Mouse (Mus musculus): ENCODE results near the gene Gm20388.

DNA sequence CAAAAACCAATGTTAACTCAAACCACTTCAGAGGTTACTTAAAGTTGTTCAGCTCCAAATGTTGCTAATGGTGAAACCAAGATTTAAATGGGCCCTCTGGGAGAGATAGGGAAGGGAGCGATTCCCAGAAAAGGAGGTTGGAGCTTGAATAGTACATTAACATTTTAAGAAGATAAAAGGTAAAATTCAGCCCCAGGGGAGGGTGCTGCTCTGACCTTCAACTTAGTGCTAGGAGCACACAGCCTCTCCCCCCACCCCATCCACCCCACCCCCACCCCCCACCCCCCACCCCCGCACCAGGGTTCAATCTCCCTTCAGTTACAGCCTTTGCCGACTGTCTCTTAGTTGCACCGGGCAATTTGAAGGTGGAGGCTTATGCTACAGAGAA lies 3851.2 kb downstream of the Gm20388 start:
- TF ChIP-seq CTCF (IDR thresholded peaks at IDR 0.05; ENCODE audit: low read depth, low read length), result no peak
- TF ChIP-seq POLR2A (IDR thresholded peaks at IDR 0.05; ENCODE audit: insufficient read depth, low read length), result no peak
- no peak for TF ChIP-seq EP300 (IDR thresholded peaks at IDR 0.05; ENCODE audit: insufficient read depth, low read depth, low read length)

Measured in ES-Bruce4 (cell line).